Mouse (Mus musculus) left cerebral cortex, postnatal 36 days (tissue): ENCODE results near the gene Camsap3. TPM values are rescaled to one million over a fixed set of nuclear protein-coding genes. Genes with fewer than 3 reads are reported as not detected.
"Not testable (repeated sequence)": the region's sequence is repeated elsewhere in the genome, so short reads cannot be mapped to it uniquely, and the experiment has no call there.

Source experiments
- DNase-seq, 2 experiments: peaks; one replicate each; pipeline ENCODE4 v3.0.0; 2021 to 2022; ENCODE audit warnings: low spot score in 2 of 2, mixed read lengths in 1 of 2
- intact Hi-C: fragments of 180-260 bp; cut with DNase I; formaldehyde crosslinking; loops from one replicate; pipeline ENCODE4 v1.15.1; 2025
- total RNA-seq, 2 experiments: library from RNA; stranded (reverse); gene quantifications; 2 replicates each; pipeline ENCODE4 v1.2.3; 2021

Gene Camsap3
- total RNA-seq: 10 to 100 TPM; 35.6 to 39.0 TPM

GRCm38 (mm10) chr8:3586993-3587390 is at the start of gene Camsap3:
Camsap3 (plus strand) TSS chr8:3587293.
- no peak for DNase-seq
- intact Hi-C loops: no loop called here

GRCm38 (mm10) chr8:3537666-3538065 is 49.4 kb upstream of the Camsap3 start:
- intact Hi-C loops: no loop called here
- no peak for DNase-seq

GRCm38 (mm10) chr8:3539146-3539545 is 47.9 kb upstream of the Camsap3 start:
- intact Hi-C loops: no loop called here
- DNase-seq: no peak

GRCm38 (mm10) chr8:3540076-3540475 is 47.0 kb upstream of the Camsap3 start:
- no peak for DNase-seq
- intact Hi-C loops: no loop called here

GRCm38 (mm10) chr8:3546511-3546910 is 40.6 kb upstream of the Camsap3 start:
- DNase-seq: no peak
- intact Hi-C loops: no loop called here

GRCm38 (mm10) chr8:3552240-3552639 is 34.9 kb upstream of the Camsap3 start:
- no peak for DNase-seq
- intact Hi-C loops: no loop called here

GRCm38 (mm10) chr8:3556114-3556513 is 31.0 kb upstream of the Camsap3 start:
- intact Hi-C loops: loop anchor here (5.0 kb wide), 1 partner anchor 116 kb away; the partner anchor contains the start of gene Fcor
- DNase-seq: no peak

GRCm38 (mm10) chr8:3567641-3568371 is 19.3 kb upstream of the Camsap3 start, which contains the start of gene C330021F23Rik:
C330021F23Rik (plus strand) TSS chr8:3567990.
- intact Hi-C loops: no loop called here

GRCm38 (mm10) chr8:3568378-3568777 is 18.7 kb upstream of the Camsap3 start:
- DNase-seq: no peak
- intact Hi-C loops: no loop called here

More at GRCm38 (mm10) chr8:3567641-3568371, 19.3 kb upstream of the Camsap3 start, which contains the start of gene C330021F23Rik:
- DNase-seq: no peak

- intact Hi-C loops: no loop called here
- no peak for DNase-seq
Measured at GRCm38 (mm10) chr8:3569784-3570183, 17.3 kb upstream of the Camsap3 start.

- DNase-seq: no peak
- intact Hi-C loops: no loop called here
Measured at GRCm38 (mm10) chr8:3574546-3574945, 12.5 kb upstream of the Camsap3 start.

- intact Hi-C loops: no loop called here
- no peak for DNase-seq
Measured at GRCm38 (mm10) chr8:3576211-3576960, 10.7 kb upstream of the Camsap3 start.

GRCm38 (mm10) chr8:3579390-3580364 is 7.4 kb upstream of the Camsap3 start:
- DNase-seq: no peak
- intact Hi-C loops: no loop called here

GRCm38 (mm10) chr8:3581961-3582360 is 5.1 kb upstream of the Camsap3 start:
- DNase-seq, intact Hi-C loops: not testable (repeated sequence)

- no peak for DNase-seq
- intact Hi-C loops: no loop called here
Measured at GRCm38 (mm10) chr8:3586452-3586851, 641 bp upstream of the Camsap3 start.

GRCm38 (mm10) chr8:3587391-3588257 is 531 bp downstream of the Camsap3 start:
- intact Hi-C loops: no loop called here
- DNase-seq: peak; percentile 73 to 79

GRCm38 (mm10) chr8:3588258-3588633 is 1.2 kb downstream of the Camsap3 start:
- intact Hi-C loops: no loop called here
- no peak for DNase-seq

GRCm38 (mm10) chr8:3593470-3593869 is 6.4 kb downstream of the Camsap3 start:
- intact Hi-C loops: no loop called here
- DNase-seq: no peak

- no peak for DNase-seq
- intact Hi-C loops: no loop called here
Measured at GRCm38 (mm10) chr8:3594466-3594865, 7.4 kb downstream of the Camsap3 start.
